Mouse (Mus musculus): ENCODE results near the gene Lamtor3. TPM values are rescaled to one million over a fixed set of nuclear protein-coding genes. Genes with fewer than 3 reads are reported as not detected.
"Not testable (repeated sequence)": the region's sequence is repeated elsewhere in the genome, so short reads cannot be mapped to it uniquely, and the experiment has no call there.

Gene Lamtor3
- total RNA-seq, 2 experiments from 2014 or later = 68.4 to 73.2 TPM

- DNase-seq (ENCODE audit: extremely low spot score in 1 of 2, low spot score in 2 of 2) = peak in 1 of 2 experiments; percentile 42
- Histone ChIP-seq H3K27ac (peak overlapping the region; percentile 72), H3K4me3 (no peak overlapping the region)
- intact Hi-C loops (cut with DNase I) = no loop called here
- TF ChIP-seq CTCF (IDR thresholded peaks at IDR 0.05) = no peak
Observed at GRCm38 (mm10) chr3:137952225-137952913, 34.1 kb downstream of the Lamtor3 start.

DNA sequence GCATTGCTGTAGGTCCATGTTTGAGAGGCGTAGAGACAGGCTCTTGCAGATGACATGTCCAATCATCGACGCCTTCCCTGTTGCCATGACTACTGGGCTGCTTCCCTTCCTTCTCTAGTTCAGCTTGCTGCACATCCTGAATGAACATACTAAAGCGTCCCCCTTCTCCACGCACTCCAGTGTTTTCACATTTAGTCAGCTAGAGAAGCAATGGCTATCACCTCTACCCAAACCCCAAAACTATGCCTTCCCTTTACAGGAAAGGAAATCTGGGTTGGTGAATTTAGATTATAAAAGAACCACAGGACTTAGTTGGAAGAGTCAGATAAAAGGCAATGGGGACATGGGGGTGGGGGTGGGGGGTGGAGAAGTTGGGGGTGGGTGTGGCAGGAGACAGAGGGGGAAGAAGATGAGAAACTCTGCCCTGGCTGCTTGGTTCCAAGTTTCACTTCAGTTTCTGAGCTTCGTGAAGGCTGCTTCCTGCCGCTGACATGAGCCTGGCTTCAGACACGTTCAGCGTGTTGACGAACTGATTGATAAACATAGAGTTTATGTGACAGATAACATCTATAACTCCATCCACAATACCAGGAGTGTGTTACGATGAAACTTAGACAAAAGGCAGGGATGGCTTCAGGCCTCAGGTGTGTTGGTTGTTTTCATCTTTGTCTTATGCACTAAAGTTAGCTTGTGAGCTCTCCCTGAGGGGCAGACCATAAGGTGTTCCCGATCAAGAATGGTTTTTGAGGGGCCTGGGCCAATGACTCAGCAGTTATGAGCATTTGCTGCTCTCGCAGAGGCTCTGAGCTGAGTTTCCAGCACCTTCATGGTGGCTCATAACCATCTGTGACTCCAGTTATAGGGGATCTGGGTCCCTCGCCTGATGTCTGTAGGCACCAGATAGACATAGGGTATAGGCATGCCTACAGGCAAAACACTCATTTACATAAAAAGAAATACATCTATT is 34.9 kb downstream of the Lamtor3 start:
- TF ChIP-seq CTCF (IDR thresholded peaks at IDR 0.05) = no peak
- intact Hi-C loops (cut with DNase I) = no loop called here
- Histone ChIP-seq H3K27ac (peak overlapping the region; percentile 50), H3K4me3 (no peak overlapping the region)
- peak; percentile 55 to 64 for DNase-seq (ENCODE audit: extremely low spot score in 1 of 2, low spot score in 2 of 2)

- intact Hi-C loops (cut with DNase I) = no loop called here
- no peak overlapping the region for H3K4me3 ChIP-seq
- no peak for DNase-seq (ENCODE audit: extremely low spot score in 1 of 2, low spot score in 2 of 2)
- H3K27ac ChIP-seq = no peak overlapping the region
- TF ChIP-seq CTCF (IDR thresholded peaks at IDR 0.05) = no peak
Observed at GRCm38 (mm10) chr3:137954256-137954916, 36.1 kb downstream of the Lamtor3 start.

DNA sequence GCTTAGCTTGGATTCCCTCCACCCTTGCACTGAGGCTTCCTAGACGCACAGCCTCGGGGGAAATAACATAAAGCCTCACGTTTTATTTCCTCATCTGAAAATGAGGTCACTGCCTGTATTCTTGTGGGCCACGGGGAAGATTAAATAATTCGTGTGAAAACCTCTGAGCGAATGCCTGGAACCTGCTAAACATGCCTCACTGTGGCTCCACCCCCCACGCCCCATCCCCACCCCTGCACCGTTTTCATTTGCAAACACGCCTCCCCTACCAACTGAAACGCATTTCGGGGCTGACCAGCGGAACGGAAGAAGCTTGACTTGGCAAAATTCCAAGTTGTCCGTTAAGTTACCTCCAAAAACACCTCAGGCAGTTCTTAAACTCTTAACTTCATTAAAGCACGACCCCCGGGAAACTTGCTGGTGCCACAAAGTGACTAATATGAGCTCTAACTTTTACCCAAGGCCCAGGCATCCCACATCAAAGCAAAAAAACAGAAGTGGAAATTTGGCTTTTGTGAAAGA is 37.3 kb downstream of the Lamtor3 start:
- intact Hi-C loops (cut with DNase I) = no loop called here
- TF ChIP-seq CTCF (IDR thresholded peaks at IDR 0.05) = no peak
- no peak for DNase-seq (ENCODE audit: extremely low spot score in 1 of 2, low spot score in 2 of 2)
- Histone ChIP-seq H3K27ac (no peak overlapping the region), H3K4me3 (no peak overlapping the region)

GRCm38 (mm10) chr3:137957864-137958263 is 39.6 kb downstream of the Lamtor3 start:
- TF ChIP-seq CTCF (IDR thresholded peaks at IDR 0.05) = no peak

DNA sequence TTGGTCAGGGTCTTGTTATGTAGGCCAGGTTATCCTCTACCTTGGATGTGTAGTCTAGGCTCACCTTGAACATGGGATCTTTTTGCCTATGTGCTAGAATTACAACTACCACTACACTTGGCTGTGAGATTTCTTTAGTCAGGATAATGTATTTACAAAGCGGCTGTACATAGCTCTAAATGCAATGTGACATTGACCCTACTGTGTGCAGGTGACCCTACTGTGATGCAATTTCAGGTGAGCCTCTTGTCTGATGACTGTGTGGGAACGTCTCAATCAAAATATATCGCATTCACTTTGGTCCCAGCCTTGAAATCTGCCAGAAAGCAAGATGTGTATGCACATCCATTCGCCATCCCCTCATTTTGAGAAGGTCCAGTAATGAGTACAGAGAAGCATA is 40.0 kb downstream of the Lamtor3 start:
- intact Hi-C loops (cut with DNase I) = no loop called here
- Histone ChIP-seq H3K4me3 (no peak overlapping the region), H3K27ac (no peak overlapping the region)
- no peak for TF ChIP-seq CTCF (IDR thresholded peaks at IDR 0.05)
- no peak for DNase-seq (ENCODE audit: extremely low spot score in 1 of 2, low spot score in 2 of 2)

More at GRCm38 (mm10) chr3:137957864-137958263, 39.6 kb downstream of the Lamtor3 start:
- intact Hi-C loops (cut with DNase I) = no loop called here
- Histone ChIP-seq H3K4me3 (no peak overlapping the region), H3K27ac (no peak overlapping the region)
- DNase-seq (ENCODE audit: extremely low spot score in 1 of 2, low spot score in 2 of 2) = no peak

DNA sequence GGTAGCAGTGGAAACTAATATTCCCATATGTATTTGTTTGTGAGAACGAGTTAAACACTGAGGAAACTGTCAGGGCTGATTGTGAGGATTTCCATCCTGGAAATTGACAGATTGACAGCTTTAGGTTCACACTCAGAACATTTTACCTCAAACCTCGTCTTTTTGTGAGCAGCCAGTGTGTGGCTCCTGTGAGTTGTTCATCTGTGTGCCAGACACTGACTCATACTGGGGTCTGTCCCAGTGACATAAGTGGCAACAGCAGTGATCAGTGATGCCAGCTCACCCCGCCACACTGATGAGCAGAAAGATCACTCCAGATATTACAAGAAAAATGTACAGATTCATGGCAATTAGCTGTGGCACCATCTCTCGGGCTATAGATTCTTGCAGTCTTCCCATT is 41.1 kb downstream of the Lamtor3 start:
- no peak for TF ChIP-seq CTCF (IDR thresholded peaks at IDR 0.05)
- no peak overlapping the region for H3K4me3 ChIP-seq
- intact Hi-C loops (cut with DNase I) = no loop called here
- H3K27ac ChIP-seq = no peak overlapping the region
- no peak for DNase-seq (ENCODE audit: extremely low spot score in 1 of 2, low spot score in 2 of 2)

- no peak for TF ChIP-seq CTCF (IDR thresholded peaks at IDR 0.05)
- intact Hi-C loops (cut with DNase I) = no loop called here
- no peak overlapping the region for H3K4me3 ChIP-seq
- no peak overlapping the region for H3K27ac ChIP-seq
- DNase-seq (ENCODE audit: extremely low spot score in 1 of 2, low spot score in 2 of 2) = no peak
Observed at GRCm38 (mm10) chr3:137961736-137962385, 43.6 kb downstream of the Lamtor3 start.

DNA sequence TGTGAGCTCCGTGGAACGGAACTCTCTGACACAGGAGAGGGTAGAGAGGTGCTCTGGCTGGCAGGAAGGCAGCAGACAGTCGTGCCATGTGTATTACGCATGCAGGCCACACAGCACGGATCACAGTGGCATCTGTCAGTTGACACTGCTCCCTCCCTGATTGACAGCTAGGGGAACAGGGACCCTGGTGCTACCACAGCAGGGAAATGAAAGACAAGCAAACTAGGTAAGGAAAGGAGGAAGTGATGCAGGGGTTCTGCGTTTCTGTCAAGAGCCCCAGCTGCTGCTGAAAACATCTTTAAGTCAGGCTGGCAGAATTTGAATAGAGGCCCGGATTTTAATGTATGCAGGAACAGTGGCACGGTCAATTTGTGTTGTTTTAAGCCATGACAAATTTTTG is 45.2 kb downstream of the Lamtor3 start:
- intact Hi-C loops (cut with DNase I) = no loop called here
- no peak for DNase-seq (ENCODE audit: extremely low spot score in 1 of 2, low spot score in 2 of 2)

DNA sequence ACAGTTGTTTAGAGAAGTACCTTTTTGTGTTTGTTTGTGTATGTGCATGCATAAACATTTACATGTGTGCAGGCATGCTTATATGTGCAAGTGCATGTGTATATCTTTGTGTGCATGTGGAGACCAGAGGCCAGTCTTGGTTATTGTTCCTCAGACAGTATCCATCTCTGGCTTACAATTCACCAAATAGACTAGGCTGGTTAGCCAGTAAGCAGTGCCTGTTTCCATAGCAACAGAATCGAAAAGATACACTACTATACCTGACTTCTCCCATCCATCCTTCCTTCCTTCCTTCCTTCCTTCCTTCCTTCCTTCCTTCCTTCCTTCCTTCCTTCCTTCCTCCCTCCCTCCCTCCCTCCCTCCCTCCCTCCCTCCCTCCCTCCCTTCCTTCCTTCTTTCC is 45.7 kb downstream of the Lamtor3 start:
- intact Hi-C loops (cut with DNase I); H3K4me3 ChIP-seq; H3K27ac ChIP-seq; DNase-seq (ENCODE audit: extremely low spot score in 1 of 2, low spot score in 2 of 2): not testable (repeated sequence)

More for the DNA sequence above, 45.2 kb downstream of the Lamtor3 start:
- Histone ChIP-seq H3K4me3 (no peak overlapping the region), H3K27ac (no peak overlapping the region)
- no peak for TF ChIP-seq CTCF (IDR thresholded peaks at IDR 0.05)

GRCm38 (mm10) chr3:137968105-137968819 is 50.0 kb downstream of the Lamtor3 start:
- DNase-seq (ENCODE audit: extremely low spot score in 1 of 2, low spot score in 2 of 2) = no peak
- no peak overlapping the region for H3K27ac ChIP-seq
- H3K4me3 ChIP-seq = no peak overlapping the region
- no peak for TF ChIP-seq CTCF (IDR thresholded peaks at IDR 0.05)
- intact Hi-C loops (cut with DNase I) = no loop called here
